Mouse (Mus musculus) erythroblast, embryonic 14.5 days (primary cell): Measurements from ENCODE around the gene Tmem205. TPM values are rescaled to one million over a fixed set of nuclear protein-coding genes. Genes with fewer than 3 reads are reported as not detected.

Experiments
- H3K27me3 ChIP-seq: 2 replicates; pipeline ENCODE4 v1.6.1; 2012; ENCODE audit warnings: inconsistent platforms; ENCODE audit not compliant: control insufficient read depth
- H3K36me3 ChIP-seq: 2 replicates; pipeline ENCODE4 v1.6.1; 2012; ENCODE audit warnings: mild to moderate bottlenecking, inconsistent platforms; ENCODE audit not compliant: control insufficient read depth
- H3K4me1 ChIP-seq: 2 replicates; pipeline ENCODE4 v1.6.1; 2012; ENCODE audit warnings: inconsistent platforms; ENCODE audit not compliant: control insufficient read depth
- H3K4me3 ChIP-seq: replicated peaks from 2 replicates; pipeline ENCODE3; 2012; ENCODE audit warnings: moderate library complexity, mild to moderate bottlenecking, inconsistent platforms
- H3K9me3 ChIP-seq: 2 replicates; pipeline ENCODE4 v1.6.1; 2012; ENCODE audit warnings: low read length, inconsistent platforms, mixed read lengths; ENCODE audit not compliant: control insufficient read depth
- GATA1 ChIP-seq: IDR thresholded peaks from 2 replicates; pipeline ENCODE4 v1.6.1; 2012; ENCODE audit warnings: low read length, inconsistent platforms, mixed read lengths
- TAL1 ChIP-seq: IDR thresholded peaks from 3 replicates; pipeline ENCODE4 v1.6.1; 2012; ENCODE audit warnings: low read length, inconsistent platforms, mixed read lengths
- polyA plus RNA-seq: library from polyadenylated mRNA; stranded (reverse); fragments of >175 nt; gene quantifications from 2 replicates; pipeline ENCODE4 v1.2.3, GENCODE M21; 2012

Gene Tmem205
- polyA plus RNA-seq, 1 experiment: 0.10 TPM

- Histone ChIP-seq H3K4me1 (peaks cover 23% of the 10 kb centered on the region), H3K36me3 (peaks cover 5% of the 10 kb centered on the region), H3K4me3 (no peak overlapping the region), H3K9me3 (peaks cover 8% of the 10 kb centered on the region), H3K27me3 (peaks cover 5% of the 10 kb centered on the region)
- TF ChIP-seq GATA1: no peak
- no peak for TF ChIP-seq TAL1
Measured at GRCm38 (mm10) chr9:21924099-21924493, 3.3 kb downstream of the Tmem205 start.

DNA sequence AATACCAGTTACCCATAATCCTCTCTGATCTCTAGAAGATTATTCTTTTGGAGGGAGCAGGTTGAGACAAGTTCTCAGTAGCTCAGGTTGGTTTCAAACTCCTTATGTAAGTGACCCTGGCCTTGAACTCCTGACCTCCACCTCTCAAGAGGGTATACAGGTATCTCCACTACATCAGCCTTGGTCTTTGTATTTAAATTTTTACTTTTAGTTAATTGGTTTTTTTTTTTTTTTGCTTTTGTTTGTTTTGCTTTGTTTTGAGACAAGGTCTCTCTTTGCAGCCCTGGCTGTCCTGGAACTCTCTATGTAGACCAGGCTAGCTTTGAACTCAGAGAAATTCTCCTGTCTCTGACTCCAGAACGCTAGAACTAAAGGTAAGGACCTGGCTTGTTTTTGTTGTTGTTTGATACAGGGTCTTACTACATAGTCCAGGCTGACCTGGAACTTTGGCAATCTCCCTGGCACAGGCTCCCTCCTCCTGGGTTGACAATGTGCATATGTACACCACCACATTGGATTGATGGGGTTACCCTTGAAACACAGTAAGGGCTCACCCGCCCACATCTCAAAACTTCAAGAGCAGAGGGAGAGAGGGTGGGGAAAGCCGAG lies 3.8 kb downstream of the Tmem205 start:
- Histone ChIP-seq H3K36me3 (peaks cover 5% of the 10 kb centered on the region), H3K4me3 (no peak overlapping the region), H3K9me3 (peaks cover 8% of the 10 kb centered on the region), H3K4me1 (peaks cover 26% of the 10 kb centered on the region), H3K27me3 (peaks cover 5% of the 10 kb centered on the region)
- TF ChIP-seq TAL1 (no peak), GATA1 (no peak)

DNA sequence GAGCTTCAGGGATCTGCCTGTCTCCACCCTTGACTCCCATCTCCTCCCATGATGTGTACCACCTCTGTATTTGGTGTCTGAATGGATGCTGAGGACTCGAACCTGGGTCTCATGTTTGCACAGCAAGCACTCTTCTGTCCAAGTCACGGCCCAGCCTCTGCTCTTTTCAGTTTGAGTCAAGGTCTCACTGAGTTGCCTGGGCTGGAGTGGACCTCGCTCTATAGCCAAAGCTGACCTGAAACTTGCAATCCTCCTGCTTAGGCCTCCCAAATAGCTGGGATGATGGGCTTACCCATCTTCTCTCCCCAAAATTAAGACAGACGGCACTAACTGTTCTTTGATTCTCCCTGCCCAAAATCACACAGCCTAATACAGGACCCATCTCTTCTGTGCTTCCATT lies 4.3 kb downstream of the Tmem205 start:
- TF ChIP-seq GATA1 (no peak), TAL1 (no peak)
- H3K27me3 ChIP-seq: peaks cover 5% of the 10 kb centered on the region
- peaks cover 5% of the 10 kb centered on the region for H3K36me3 ChIP-seq
- H3K9me3 ChIP-seq: peaks cover 8% of the 10 kb centered on the region
- H3K4me1 ChIP-seq: peaks cover 32% of the 10 kb centered on the region
- H3K4me3 ChIP-seq: no peak overlapping the region

DNA sequence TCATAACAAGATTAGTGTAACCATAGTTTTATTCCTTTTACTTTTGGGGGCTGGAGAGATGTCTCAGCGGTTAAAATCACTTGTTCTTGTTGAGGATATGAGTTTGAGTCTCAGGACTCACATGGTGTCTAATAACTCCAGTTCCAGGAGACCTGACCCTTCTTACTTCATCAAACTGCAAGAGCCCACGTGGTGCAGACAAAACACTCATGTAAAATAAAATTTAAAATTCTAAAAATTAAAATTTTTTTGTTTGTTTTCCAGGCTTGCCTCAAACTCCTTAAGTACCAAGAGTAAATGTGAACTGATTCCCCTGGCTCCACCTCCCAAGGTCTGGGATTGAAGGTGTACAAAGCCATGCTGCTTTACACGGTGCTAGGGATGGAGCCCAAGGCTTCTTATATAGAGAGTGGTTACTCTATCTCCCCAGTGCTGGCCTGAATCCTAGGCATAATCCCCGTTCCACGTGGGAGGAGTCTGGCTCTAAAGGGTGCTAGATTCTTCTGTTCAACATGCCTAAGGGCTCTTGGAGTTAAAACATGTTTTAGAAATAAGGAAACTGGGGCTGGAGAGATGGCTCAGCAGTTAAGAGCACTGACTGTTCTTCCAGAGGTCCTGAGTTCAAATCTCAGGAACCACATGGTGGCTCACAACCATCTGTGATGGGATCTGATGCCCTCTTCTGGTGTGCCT lies 8.5 kb downstream of the Tmem205 start:
- TF ChIP-seq GATA1: no peak
- no peak for TF ChIP-seq TAL1
- Histone ChIP-seq H3K36me3 (peaks cover 5% of the 10 kb centered on the region), H3K9me3 (peaks cover 8% of the 10 kb centered on the region), H3K4me3 (no peak overlapping the region), H3K4me1 (peaks cover 21% of the 10 kb centered on the region), H3K27me3 (peaks cover 32% of the 10 kb centered on the region)

GRCm38 (mm10) chr9:21918035-21918592 lies 9.2 kb downstream of the Tmem205 start, which contains the start of gene Rab3d:
Rab3d (minus strand) TSS chr9:21918192.
- H3K36me3 ChIP-seq: peaks cover 5% of the 10 kb centered on the region
- no peak for TF ChIP-seq GATA1
- TF ChIP-seq TAL1: no peak
- peaks cover 18% of the 10 kb centered on the region for H3K4me1 ChIP-seq
- H3K27me3 ChIP-seq: peaks cover 32% of the 10 kb centered on the region
- peaks cover 8% of the 10 kb centered on the region for H3K9me3 ChIP-seq
- peak within 1 kb of the TSS; percentile 65 for H3K4me3 ChIP-seq

DNA sequence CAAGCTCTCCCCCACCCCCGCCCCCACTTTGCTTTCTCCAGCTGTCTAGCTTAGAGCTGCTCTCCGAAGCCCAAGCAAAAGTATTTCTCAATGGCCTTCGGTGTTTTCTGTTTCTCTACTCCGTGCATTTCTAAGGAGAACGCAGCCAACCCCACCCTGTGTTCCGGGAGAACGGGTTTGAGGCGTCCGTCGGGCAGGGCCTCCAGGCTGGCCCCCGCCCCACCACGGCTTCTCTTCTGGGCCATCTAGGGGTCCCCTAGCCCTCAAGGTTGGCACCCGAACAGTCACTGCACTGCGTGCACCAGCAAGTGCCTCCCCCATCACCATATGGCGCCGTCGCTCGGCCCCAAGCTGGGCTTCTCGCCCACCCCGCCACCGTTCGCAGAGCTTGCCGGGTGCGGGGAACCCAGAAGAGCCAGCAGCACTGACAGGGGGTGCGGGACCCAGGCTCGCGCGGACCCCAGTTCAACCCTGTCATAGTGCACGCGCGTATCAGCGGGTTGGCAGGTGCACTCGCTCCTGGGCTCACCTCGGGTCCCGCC lies 9.8 kb downstream of the Tmem205 start:
- Histone ChIP-seq H3K4me1 (peaks cover 18% of the 10 kb centered on the region), H3K4me3 (peak overlapping the region; percentile 65), H3K9me3 (peaks cover 8% of the 10 kb centered on the region), H3K36me3 (peaks cover 5% of the 10 kb centered on the region), H3K27me3 (peaks cover 32% of the 10 kb centered on the region)
- TF ChIP-seq GATA1: no peak
- no peak for TF ChIP-seq TAL1

- Histone ChIP-seq H3K4me3 (peak overlapping the region; percentile 65), H3K9me3 (peaks cover 5% of the 10 kb centered on the region), H3K4me1 (peaks cover 18% of the 10 kb centered on the region), H3K27me3 (peaks cover 32% of the 10 kb centered on the region), H3K36me3 (peaks cover 5% of the 10 kb centered on the region)
- TF ChIP-seq TAL1: no peak
- TF ChIP-seq GATA1: no peak
Measured at GRCm38 (mm10) chr9:21916851-21917492, 10.4 kb downstream of the Tmem205 start.

- no peak overlapping the region for H3K4me3 ChIP-seq
Measured at GRCm38 (mm10) chr9:21909474-21910223, 17.7 kb downstream of the Tmem205 start.

More at GRCm38 (mm10) chr9:21909474-21910223, 17.7 kb downstream of the Tmem205 start:
- no peaks in the 10 kb centered on the region for H3K27me3 ChIP-seq
- no peaks in the 10 kb centered on the region for H3K9me3 ChIP-seq
- TF ChIP-seq TAL1 (no peak), GATA1 (no peak)
- H3K4me1 ChIP-seq: no peaks in the 10 kb centered on the region
- no peaks in the 10 kb centered on the region; the same call in 1 of the 2 replicates for H3K36me3 ChIP-seq
